Mouse (Mus musculus): ENCODE data around the gene Olig3.

Gene Olig3

DNA sequence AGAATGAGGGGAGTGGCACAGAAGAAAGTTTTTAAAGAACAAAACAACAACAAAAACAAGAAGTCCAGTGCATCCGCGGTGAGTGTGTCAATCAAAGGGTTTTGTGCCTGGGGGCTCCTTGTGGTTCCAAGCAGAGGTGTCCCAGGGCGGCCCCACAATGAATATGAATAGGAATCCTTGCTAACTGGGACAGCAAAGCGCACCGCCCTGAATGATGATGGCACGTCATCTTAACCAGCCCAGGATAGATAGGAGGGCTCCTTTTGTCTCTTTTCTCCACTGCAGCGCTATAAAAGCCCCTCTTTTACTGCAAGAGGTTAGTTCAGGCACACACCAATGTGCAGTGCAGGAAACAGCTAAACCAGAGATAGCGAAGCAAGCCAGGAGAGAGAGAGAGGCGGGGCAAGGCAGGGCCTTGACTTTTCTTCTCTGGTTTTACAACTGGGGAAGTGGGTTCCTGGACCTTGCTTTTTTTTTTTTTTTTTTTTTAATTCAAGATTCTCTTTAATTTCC is at the start of gene Olig3:
Gene Olig3, plus strand, starts transcription at position 463 of the 513 bp plus-strand sequence.
- DNase-seq (ENCODE audit: low read depth, low spot score): peak; percentile 32

DNA sequence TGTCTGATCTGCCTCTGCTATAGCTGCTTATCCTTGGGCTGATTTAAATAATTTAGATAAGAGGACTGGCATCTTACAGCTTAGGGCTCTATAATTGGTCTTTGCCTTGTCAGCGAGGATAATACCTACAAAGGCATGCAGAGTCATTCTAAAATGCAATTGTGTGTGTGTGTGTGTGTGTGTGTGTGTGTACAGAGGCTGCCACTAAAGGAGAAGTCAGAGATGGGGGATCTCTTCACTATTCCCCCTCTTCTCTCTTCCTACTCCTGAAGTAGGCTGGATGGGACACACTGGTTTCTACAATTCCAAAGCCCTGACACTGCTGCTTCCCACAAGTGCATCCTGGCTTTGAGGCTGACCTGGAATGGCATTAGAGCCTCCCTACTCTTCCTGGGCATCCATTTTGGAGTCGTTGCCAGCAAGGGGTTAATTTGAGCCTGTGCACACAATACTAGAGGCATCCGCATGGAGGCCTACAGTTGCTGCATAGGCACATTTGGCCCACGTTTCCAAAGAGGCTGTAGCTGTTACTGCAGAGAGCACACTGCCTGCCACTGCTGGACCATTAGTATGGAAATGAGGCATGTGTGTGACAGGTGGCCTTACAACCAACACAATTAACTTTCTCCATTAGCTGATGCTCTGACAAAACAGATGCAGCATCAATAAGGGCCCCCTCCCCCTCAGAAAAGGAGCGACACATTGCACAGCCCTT is 46.5 kb upstream of the Olig3 start:
- DNase-seq (ENCODE audit: low read depth, low spot score): no peak

DNA sequence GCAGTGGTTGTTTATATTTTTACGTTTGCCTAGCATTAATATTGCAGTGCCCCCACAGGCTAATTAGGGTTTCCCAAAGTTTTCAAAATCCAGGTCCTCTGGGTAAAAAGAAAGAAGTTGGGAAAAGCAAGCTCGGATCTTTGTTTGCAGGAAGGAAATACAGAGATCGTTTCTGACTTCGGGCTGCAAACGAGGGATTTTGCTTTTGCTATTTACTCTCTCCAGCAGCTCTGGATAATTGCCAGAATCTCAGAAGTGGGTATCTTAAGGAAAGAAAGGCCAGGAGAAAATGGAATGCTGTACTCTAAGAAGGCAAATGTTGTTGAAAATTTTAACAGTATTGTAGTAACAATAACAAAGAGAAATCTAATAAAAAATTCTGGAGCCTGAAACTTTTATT is 45.9 kb upstream of the Olig3 start:
- DNase-seq (ENCODE audit: low read depth, low spot score): no peak

DNA sequence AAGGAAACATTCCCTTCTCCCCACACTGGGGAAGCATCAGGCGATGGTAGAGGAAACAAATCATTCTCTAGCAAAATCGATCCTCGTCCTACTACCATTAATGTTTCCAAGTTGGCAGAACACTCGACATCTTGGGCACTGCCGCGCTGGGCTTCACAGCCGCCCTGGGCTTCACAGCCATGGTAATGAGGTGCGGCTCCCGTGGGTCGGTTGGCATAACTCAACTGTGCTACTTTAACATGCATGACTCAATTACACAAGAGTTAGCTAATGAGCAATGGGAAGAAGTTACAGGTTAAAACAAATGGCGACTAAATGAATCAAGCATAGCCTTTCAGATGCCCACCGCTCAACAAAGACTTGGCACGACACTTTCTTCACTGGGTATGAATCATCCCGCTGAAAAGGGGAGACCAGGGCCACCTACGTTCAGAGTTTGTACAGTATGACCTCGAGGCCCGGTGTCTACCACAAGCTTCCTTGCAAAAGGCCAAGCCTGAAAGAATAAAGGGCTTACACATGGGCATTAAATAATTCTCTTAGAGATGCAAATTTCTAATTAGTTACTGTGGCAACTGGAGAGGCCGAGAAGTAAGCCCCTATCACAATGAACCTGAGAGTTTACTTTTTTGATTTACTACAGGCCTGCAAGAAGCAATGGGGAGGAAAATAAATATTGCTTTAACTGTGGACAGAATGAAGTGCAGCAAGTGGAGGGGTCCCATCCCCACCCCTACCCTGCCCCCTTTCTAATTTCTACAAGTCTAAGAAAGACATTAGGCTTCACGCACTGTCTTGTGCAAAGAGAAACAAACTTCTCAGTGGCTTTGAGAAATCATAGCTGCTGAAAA is 38.1 kb upstream of the Olig3 start:
- no peak for DNase-seq (ENCODE audit: low read depth, low spot score)

DNA sequence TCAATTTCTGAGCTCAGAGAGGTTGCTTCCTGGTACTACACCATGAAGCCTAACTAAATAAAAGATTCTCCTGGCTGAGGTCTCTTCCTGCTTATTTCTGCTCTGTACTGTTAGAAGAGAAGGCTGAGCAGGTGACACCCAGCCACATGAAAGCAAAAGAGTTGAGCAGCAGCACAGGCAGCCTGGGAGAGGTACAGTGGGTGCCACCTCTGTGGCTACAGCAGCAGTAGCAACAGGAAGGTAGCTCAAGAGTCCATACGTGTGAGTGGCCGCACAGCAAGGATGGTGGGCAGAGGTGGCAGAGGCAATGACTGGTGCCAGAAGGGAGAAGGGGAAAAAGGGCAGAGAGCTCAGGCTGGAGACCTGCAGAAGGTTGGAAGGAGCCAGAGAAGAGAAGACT is 34.6 kb upstream of the Olig3 start:
- DNase-seq (ENCODE audit: low read depth, low spot score): peak; percentile 84

DNA sequence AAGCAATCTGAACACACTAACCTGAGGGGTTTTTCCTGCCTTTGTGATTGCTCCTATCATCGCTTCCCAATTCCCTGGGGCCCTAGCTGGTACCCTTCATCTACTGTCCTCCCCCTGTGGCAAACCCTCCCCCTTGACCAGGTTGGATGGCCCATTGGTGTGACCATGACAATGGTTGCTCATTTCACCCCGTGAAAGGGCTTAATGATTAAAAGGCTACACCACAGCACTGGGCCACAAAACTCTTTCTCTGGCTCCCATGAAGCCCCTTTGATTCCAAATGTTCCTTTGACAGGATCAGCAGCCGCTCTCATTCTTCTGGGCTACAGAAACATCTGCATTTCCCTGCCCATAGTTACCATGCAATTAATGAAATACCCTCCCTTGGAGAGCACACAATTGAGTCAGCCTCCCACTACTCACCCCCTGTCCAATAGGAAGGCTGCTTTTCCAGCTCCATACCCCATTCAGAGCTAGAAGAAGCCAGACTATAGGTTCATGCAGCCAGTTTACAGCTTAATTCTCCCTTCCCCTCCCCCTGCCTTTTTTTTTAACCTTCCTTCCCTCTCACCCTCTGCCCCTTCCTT is 27.0 kb upstream of the Olig3 start:
- DNase-seq (ENCODE audit: low read depth, low spot score): no peak

DNA sequence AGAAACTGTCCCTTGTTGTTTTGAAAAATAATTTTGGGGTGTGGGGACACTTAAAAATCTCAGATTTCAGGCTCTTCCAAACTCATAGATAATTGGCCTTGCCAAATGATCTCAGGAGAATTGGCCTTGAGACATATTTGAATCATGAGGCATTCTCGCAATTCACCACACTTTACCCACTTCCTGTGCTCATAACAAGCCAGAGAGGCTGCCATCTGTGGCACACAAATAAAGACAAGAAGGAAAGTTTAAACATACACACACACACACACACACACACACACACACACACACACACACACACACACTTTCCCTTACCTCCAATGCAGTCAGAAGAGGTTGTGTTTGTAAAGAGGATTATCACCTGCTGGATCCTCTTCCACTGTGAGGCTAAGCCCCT is 22.9 kb upstream of the Olig3 start:
- peak; percentile 80 for DNase-seq (ENCODE audit: low read depth, low spot score)

DNA sequence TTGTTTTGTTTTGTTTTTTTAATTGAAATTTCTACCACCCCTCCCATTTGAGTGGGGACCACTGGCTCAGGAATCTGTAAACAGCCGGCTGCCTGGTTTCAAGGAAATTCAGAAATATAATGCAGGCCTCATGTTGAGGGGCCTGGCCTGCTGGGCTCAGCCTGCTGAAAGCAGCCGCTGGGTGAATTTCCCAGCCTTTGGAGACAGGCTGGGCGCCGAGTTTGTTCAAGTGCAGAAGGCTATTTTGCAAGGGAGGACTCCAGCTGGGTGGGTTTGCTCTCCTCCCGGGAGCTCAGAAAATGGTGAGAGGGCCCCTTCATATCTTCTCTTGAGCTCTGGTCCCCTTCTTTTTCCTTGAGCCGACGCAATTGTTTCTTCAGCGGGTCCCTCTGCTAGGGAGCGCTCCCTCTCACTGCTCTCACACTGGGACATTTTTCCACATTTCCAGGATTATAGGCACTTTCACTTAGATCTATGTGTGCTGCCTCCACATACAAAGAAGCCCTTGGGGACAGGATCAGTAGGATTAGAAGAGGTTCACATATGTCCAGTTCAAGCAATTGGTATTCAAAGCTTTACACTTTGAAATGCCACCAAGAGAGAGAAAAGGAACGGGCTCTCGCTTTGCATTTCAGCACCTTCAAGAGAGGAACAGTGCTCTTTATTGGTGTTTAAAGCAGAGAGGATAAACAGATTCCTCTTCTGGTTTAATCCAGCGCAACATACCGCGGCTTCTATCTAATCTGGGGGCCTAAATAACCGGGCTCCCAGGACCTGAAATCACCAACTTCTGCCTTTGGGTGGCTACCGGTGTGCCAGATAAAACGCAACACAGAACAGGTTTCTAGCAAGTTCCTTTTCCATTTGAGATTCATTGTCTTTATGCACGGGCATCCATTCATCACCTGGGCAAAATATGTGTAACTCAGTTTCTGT is 17.4 kb upstream of the Olig3 start:
- no peak for DNase-seq (ENCODE audit: low read depth, low spot score)

DNA sequence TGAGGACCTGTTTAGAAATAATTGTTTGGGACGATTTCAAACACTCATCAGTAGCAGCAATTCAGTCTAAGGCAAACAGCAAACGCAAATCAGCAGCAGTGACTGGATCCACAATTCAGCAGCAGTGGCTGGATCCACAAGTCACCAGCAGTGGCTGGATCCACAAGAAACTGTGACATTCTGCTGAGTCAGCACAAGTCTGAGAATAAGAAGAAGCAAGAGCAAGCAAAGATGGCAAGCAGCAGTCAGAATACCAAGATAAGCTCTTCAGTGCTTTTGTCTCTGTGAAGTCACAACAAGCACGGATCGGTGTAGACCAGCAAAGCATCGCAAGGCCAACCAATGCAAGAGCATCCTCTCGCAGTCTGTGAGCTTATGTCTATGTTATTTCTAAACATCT is 12.3 kb upstream of the Olig3 start:
- DNase-seq (ENCODE audit: low read depth, low spot score): no peak

DNA sequence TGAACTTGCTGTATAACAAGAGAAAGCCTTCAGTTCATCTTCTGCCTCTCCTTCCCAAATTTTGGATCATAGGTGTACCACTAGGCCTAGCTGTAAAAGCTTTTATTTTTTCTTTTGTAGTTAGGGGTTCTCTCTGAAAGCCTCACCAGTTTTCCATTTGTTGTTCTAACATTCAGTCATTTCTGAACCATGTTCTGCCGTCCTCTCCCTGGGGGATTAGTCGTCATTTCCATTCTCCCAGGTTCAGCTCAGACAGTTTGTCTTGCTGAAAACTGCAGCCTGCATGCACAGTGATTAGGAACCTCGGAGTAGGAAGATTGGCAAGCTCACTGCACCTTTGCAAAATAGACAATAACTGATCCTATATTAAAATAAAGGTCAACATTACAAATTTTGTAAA is 7.0 kb upstream of the Olig3 start:
- no peak for DNase-seq (ENCODE audit: low read depth, low spot score)

DNA sequence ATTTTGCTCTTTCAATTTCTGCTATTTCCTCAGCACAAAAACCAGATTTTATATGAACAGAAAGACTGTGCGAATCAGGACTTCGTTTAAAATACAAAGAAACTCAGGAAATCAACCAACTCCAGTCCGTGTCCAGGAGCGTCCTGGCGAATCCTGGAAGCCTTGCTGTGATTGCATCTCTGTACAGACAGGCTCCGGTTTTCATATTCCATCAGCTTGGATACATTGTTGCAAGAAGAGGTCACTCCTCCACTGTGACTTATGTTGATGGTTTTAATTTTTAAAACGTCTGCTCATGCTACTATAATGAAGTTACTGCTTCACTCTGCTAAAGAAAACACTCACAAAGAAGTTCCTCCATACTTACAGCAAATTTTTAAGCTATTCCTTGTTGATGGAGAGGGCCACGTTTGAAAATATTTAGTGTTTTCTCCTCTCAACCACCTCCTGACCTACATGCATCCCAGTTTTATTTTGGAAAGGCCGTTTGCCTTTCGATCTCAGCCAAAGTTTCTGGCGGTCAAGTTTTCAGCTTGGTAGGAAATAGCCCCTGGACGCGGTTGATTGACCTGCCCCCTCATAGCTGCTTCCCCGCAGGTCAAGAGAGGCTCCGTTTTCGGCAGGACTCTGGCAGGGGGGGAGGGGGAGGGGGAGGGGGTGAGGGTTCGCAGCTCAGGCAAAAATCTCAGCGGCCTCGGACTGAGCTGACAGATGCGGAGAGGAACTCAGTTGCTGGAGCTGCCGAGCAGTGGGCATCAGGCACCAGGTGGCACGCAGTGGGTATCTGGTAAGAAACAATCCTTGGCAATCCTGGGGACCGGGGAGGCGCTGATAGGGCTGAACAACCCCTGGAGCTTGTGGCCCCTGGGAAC is 4.1 kb upstream of the Olig3 start:
- no peak for DNase-seq (ENCODE audit: low read depth, low spot score)

DNA sequence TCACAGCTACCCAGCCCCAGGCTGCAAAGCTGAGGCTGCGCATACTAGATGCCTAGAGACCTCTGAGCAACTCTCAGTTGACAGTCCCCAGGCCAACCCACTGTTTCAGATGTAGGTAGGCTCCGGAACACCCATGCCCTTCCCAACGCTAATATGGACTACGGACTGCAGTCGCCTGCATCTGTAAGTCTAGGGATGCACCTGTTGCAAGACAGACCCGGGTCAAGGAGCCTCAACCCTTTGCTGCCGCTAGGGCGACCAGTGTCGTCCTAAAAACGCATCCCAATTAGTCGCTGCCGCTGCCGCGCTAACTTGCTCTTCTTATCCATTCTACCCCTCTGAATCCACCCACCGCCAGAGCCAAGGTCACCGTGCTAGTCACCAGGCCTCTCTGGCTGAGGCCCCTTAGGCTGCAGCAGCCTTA is 3.4 kb upstream of the Olig3 start:
- no peak for DNase-seq (ENCODE audit: low read depth, low spot score)

DNA sequence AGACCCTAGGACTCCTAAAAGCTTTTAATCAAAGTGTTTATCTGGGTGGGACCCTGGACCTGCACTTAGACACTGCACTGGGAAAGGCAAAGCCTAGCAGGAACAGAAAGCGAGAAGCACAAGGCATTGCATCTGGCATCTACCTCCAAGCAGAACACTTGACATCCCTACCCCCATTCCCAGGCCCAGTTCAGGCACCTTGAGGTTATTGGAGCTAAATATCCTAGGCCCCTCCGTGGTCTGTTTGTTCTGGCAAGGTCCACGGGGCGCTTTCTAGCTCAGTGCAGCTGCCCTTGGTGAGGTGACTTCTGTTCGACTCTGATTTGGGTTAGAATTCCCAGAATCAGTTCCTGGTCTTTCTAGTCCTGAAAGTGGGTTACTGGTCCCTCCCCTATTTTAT is 2.7 kb upstream of the Olig3 start:
- no peak for DNase-seq (ENCODE audit: low read depth, low spot score)

DNA sequence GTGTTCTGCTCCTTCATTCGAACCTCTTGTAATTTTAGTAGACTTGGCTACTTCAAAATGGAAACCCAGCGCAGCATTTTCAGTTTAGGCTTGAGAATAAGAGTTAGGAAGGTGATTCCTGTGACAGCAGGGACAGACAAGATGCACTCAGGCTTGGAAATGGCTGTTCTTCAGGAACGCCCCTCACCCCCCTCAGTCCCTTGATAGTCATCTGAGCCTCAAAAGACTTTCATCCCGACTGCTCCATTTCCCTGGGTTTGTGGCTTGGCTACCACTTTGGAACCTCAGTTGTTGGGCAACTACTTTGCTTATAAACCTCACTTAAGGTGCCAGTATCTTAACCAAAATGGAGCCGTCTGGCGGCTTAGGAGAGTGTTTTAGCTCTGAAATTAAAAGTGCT is 2.2 kb upstream of the Olig3 start:
- DNase-seq (ENCODE audit: low read depth, low spot score): no peak

DNA sequence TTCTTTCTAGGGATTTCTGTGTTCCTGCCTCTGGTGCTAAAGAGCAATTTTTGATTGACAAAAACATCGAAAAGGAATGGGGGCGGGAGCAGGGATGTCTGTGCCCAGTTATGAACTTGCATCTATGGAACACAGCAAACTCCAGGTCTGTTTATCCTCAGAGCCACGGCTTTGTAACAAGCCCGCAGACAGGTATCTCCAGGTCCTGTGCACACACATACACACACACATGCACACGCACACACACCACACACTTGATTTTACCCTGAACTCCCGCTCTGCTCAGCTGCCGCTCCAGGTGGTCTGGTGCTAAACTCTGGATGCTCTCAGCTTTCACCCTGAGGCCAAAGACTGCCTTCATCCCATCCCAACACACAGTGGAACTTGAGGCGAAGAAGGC is 1.3 kb upstream of the Olig3 start:
- no peak for DNase-seq (ENCODE audit: low read depth, low spot score)

DNA sequence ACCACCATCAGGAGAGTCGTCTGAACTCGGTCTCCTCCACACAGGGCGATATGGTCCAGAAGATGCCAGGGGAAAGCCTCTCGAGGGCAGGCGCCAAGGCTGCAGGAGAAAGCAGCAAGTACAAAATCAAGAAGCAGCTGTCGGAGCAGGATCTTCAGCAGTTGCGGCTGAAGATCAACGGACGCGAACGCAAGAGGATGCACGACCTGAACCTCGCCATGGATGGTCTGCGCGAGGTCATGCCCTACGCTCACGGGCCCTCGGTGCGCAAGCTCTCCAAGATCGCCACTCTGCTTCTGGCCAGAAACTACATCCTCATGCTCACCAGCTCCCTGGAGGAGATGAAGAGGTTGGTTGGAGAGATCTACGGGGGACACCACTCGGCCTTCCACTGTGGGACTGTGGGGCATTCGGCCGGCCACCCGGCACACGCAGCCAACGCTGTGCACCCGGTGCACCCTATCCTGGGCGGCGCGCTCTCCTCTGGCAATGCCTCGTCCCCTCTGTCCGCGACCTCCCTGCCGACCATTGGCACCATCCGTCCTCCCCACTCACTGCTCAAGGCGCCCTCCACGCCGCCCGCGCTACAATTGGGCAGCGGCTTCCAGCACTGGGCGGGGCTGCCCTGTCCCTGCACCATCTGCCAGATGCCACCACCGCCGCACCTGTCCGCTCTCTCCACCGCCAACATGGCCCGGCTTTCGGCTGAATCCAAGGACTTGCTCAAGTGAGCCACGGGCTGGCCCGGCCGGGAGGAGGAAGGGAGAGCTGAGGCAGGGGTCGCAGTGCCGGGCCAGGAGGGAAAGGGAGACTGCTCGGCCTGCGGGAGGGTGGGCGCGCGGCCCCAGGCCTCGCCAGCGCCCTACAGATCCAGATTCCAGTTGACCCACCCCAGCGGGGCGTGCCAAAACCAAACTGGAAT is 648 bp downstream of the Olig3 start:
- DNase-seq (ENCODE audit: low read depth, low spot score): no peak

DNA sequence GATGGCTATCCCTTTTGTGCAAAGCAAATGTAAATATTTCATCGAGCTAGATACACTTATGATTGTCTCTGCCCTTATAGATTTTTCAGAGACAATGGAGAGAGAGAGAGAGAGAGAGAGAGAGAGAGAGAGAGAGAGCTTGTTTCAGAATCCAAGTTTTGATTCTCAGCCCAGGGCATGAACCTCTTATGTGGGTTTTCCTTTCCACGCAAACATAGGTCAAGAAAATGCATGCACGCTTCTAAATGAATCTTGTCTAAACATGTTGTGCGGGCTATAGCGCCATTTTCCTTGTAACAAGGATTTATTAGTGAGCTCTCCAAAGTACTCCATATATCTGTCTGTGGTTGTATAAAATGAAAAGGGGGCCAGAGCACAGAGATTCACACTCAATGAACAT is 1.5 kb downstream of the Olig3 start:
- no peak for DNase-seq (ENCODE audit: low read depth, low spot score)

DNA sequence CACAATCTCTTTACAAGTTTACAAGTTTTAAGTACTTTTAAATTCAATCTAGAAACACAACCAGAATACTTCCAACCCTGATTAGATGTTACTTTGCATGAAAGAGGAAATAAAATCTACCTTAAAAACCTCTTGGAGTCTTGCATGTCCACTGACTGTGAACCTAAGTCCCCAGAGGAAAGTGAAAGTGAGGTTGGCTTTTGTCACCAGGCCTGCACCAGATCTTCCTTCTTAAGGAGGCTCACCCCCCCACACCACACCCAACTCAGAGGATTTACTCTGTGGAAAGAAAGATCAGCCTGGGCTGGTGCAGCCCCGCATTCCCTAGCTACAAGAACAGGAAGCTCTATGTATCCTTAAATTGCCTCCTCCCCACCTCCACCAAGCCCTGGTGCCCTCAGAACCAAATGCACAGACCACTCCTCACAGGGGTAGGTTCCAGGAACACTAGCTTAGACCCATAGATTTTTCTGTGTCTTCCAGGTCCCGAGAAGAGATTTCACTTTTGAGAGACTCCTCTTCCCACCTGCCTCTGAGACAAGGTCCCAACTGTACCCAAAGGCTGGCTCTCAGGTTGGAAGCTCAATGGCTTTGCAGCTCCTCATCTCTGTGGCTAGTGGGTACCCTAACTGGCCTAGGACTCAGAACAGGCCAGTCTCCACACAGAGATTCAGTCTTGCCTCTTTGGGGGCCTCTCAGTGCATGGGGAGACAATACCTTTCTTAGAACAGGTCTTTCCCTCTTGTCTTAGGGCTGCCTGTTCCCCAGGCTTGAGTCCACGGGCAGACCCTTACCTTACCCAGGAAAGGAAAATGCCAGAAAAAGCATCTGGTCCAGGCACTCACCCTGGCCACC is 4.3 kb downstream of the Olig3 start:
- DNase-seq (ENCODE audit: low read depth, low spot score): no peak

Data from CD4-positive helper T cell, adult 2 months (primary cell).